Mouse (Mus musculus) G1E (cell line): ENCODE data around the gene Lenep.

Experiments used
- CTCF ChIP-seq: IDR thresholded peaks from 2 replicates; pipeline ENCODE4 v1.5.1; 2012; ENCODE audit warnings: low read depth, low read length, inconsistent platforms, mixed read lengths
- GATA1 ChIP-seq: IDR thresholded peaks from 2 replicates; pipeline ENCODE4 v1.6.1; 2012; ENCODE audit warnings: borderline replicate concordance, low read length, inconsistent platforms, mixed read lengths

DNA sequence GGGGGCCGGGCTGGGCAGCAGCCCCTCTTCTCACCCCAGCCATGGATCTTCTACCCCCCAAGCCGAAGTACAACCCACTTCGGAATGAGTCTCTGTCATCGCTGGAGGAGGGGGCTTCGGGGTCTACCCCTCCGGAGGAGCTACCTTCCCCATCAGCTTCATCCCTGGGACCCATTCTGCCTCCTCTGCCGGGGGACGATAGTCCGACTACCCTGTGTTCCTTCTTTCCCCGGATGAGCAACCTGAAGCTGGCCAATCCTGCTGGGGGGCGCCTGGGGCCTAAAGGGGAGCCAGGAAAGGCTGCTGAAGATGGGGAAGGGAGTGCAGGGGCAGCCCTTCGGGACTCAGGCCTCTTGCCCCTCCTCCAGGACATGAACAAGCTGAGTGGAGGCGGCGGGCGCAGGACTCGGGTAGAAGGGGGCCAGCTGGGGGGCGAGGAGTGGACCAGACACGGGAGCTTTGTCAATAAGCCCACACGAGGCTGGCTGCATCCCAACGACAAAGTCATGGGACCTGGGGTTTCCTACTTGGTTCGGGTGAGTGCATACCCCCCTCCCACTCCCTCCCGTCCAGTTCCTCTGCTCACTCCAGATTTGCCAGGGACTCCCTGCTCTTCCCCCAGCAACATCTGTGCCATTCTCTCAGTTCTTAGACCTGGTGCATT is 19.3 kb upstream of the Lenep start:
- TF ChIP-seq CTCF (no peak), GATA1 (no peak)
